Mouse (Mus musculus) urinary bladder, postnatal 14 days (tissue): ENCODE results near the gene Meis1.

ENCODE experiments used
- DNase-seq: peaks from one replicate; pipeline ENCODE4 v3.0.0; 2021; ENCODE audit warnings: low spot score

Meis1 gene

DNA sequence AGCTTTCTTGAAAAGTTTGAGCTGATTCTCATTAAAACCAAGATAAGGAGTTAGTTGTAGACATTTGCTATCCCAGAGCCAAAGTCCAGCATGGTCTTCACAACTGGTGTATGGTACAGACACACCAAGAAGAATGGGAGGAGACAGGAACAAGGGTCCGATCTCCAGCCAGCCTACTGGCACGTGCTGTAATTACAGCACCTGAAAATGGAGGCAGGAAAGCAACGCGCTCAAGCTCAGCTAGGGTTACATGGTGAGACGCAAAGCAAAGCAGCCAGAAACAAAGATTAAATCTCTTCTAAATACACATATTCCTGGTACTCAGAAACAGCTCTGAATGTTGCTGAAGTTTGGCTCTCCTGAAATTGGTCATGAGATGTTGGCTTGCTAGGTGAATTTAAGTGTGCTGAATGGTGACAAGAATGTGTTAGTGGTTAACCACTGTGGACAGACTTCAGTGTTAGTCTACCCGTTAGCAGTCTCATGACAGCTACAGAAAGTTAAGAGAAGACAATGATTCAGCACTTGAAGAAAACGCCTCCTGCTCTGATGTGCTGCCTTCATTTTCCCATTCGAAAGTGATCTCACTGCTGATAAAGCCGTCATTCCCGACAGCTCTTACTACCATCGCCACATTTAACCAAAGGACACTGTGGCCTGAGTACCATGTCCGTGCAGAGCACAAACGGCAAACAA, 70.0 kb downstream of the Meis1 start:
- DNase-seq, result no peak

GRCm38 (mm10) chr11:18947434-18947833, 71.4 kb downstream of the Meis1 start:
- DNase-seq, result no peak

DNA sequence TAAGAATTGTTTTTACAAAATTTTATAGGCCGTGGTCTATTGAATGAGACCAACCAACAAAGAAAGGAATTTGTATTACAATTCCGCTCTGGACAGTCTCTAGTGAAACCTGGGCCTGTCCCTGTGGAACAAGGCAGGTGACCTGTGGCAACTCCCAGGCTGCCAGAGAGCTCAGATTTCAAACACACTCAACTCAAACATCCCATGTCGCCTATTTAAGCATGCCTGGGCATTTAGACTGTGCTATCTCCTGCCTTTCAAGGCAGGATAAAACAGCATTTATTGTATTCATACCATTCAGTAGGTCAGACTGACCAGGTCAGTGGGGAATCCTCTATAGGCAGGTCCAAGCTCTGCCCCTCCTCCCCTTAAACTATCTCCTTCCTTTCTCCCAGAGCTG, 73.0 kb downstream of the Meis1 start:
- DNase-seq, result no peak

- no peak for DNase-seq
These were observed 73.7 kb downstream of the Meis1 start for GRCm38 (mm10) chr11:18944972-18945625.

- no peak for DNase-seq
These were observed 74.6 kb downstream of the Meis1 start for GRCm38 (mm10) chr11:18944209-18944608.

GRCm38 (mm10) chr11:18942990-18943389, 75.8 kb downstream of the Meis1 start:
- no peak for DNase-seq

DNA sequence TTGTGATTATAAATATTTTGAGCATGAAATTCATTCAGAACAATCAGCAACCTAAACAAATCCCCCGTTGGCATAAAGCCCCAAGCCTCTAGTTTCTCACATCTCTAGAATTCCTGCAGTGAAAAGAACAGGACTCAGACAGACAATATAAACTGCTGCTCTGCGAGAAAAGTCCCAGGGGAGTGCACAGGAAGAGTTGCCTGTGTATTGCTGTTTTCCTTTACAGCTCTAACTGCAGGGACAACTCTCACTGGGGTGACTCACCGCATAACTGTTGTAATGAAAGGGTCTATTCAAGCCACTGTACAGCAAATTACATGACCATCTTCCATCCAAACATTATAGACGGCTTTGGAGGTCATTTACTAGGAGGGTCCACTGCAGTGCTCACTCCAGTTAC, 77.9 kb downstream of the Meis1 start:
- no peak for DNase-seq

GRCm38 (mm10) chr11:18934921-18935320, 83.9 kb downstream of the Meis1 start:
- DNase-seq, result no peak

DNA sequence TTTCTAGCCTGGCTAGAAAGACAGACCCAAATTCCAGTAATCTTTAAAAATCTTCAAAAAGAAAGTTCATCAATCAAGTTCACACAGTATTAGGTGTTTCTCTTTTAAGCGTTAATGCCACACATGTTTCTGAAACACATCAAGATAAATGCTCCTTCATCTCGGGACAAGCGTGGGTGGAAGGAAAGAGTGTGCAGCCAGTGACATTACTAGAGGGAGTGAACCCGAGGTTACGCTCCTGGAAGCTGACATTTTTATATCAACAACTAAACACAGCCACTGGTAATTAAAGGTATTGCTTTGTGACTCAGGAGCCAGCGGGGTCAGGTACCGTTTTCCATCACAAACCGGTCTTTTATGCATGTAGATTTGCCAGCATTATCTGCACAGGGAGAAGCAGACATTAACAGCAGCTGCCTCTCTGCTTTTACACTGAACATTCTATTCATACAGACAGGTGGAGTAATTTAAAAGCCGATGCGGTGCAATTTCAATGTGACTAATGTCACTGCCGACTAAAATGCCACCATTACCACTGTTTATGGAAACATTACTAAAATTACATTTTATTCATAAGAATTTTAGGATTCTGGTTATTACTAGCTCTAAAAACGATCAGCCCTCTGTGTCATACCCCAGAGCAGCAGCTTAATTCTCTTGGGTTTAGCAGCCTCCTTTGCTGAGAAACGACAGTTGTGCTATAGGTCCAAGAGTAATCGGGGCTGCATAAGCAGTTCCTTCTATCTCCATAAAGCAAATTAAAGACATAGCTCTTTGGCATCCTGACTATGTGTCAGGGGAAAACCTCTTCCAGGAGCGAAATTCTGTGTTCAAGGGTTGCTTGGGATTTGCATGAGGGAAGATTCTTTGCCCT, 87.5 kb downstream of the Meis1 start:
- no peak for DNase-seq

DNA sequence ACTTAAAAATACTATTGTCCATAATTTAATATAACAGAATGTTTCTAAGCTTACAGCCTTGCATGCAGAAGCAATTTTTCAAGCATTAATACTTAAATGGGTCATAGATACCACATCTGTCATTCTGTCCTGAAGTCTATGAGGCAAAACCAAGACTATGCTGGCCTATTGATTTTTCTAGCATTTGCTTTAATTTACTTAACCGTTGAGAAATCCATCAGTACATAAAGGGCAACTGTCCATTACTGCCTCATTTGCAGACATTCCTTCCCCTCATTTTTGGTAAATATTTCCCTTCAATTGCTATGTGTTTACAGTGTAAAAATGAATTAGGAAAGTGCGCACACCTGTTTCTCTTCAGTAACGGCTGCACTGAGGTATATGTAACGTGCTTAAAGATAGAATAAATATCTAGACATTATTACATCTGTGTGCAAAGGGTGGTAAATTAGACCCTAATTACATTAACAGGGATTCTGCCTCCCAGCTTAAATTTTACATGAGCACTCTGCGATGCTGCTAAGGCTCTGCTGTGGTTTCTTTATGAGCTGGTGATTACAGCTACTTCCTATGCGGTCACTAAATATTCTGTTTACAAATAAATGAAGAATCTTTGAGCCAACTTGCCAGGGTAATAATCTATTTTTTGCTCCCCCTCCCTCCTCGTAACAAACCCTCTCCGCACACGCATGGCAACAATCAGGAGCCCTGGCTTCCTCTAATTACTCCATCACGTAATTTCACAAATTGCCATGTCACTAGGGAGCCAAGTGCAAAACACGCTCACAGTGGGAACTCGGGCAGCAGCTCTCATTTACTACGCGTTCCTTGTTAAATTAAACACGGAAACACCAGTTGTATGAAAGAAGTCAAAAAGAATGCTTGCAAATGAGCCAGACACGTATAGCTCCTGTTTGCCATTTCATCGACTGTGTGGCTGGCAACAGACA, 88.7 kb downstream of the Meis1 start:
- no peak for DNase-seq

DNA sequence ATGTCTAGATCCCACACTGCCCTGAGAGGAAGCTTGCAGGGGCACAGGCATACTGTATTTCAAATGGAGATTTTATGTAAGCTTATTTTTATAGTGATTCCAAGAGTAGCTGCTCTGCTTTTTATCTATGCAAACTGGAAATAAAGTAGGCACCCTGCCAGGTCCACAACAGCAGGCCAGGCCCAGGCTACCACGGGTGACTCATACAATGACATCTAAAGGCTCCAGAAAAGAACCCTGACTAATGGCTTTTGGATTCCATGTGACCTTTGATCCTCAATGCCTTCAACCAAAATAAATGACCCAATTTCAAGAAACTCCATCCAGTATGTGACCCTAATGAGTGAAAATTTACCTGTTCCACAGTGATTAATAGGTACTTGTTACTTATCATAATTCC, 91.4 kb downstream of the Meis1 start:
- peak; percentile 64 for DNase-seq

DNA sequence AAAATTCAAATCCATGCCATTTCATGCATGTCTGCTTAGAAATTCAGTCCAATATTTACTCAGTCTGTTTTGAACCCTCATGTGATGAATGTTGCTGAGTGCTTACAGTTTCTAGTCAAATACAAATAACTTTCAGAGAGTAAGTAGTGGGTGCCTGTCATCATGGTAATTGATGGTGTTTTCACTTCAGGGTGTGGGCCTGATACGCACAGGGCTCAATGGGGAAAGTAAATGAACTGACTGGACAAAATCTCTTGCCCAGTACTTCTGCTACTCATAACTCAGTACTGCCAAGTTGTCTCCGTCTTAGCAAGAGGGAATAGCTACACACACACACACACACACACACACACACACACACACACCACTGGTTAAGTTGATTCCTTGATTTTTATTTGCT, 92.0 kb downstream of the Meis1 start:
- no peak for DNase-seq

GRCm38 (mm10) chr11:18924583-18925334, 94.0 kb downstream of the Meis1 start:
- no peak for DNase-seq

DNA sequence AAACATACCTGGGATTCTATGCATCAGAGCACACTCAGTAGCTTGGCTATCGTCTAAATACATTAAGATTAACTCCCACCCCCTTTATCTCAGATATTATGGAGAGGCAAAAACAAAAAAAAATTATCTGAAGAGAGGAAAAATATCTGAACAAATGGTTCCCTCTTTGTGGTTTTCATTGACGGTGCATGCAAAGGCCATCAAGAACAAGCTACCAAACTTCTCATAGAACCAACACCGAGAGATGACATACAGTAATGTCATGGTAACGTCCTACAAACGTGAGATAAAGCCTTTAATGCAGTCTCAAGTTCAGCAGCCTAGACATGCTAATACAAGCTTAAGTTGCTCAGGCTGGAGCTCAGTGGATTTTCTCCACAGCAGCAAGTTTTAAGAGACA, 95.5 kb downstream of the Meis1 start:
- no peak for DNase-seq

DNA sequence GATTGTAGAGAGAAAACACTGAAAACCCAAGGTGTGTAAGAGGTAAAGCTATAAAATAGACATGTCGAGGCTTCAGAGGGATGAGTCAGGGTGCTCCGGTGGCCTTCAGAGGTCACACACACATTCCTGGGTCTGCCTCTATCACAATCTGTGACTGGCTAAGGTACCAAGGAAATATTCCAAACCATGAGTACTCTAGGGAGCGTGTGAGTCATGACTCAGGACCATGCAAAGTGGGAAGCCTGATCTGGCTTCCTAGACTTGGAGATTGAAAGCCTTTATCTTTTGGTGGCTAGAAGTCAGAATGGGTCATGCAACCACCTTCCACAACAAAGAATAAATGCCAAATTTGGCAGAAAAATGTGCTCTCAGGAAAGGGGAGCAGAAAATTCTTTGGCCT, 98.1 kb downstream of the Meis1 start:
- no peak for DNase-seq

GRCm38 (mm10) chr11:18919162-18919762, 99.5 kb downstream of the Meis1 start:
- DNase-seq, result no peak

DNA sequence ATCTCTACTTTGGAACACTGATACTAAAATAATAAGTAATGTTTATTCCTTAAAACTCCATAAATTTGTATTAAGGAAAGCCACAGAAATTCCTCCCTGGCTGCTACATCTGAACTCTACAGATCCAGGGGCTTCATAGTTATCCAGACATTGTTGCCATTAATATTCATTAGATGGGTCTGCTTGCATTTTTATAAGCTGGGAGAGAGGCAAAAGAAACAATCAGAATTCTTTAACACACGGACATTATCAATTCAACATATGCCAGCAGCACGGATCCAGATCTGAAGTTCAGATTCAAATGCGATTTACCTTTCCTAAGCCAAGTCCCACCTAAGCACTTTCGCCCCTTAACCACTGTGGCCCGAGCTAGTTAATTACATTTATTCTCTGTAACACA, 100.9 kb downstream of the Meis1 start:
- no peak for DNase-seq

DNA sequence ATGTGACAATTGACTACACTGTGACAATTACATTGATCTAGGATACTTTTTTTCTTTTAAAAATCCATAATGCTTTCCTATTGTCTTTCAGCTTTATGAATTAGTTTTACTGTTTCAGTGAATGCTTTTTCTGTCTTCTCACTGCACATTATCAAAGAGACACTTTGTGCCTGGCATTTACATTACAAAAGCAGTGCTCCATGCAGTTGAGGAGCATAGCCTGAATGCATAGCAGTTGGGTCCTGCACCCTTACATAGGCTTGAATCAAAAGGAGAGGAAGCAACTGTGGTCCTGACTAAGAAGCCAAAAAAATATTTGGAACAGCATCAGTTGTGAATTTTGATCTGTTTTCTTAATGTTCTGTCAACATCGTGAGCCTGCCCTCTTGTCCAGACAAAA, 105.5 kb downstream of the Meis1 start:
- DNase-seq, result no peak

DNA sequence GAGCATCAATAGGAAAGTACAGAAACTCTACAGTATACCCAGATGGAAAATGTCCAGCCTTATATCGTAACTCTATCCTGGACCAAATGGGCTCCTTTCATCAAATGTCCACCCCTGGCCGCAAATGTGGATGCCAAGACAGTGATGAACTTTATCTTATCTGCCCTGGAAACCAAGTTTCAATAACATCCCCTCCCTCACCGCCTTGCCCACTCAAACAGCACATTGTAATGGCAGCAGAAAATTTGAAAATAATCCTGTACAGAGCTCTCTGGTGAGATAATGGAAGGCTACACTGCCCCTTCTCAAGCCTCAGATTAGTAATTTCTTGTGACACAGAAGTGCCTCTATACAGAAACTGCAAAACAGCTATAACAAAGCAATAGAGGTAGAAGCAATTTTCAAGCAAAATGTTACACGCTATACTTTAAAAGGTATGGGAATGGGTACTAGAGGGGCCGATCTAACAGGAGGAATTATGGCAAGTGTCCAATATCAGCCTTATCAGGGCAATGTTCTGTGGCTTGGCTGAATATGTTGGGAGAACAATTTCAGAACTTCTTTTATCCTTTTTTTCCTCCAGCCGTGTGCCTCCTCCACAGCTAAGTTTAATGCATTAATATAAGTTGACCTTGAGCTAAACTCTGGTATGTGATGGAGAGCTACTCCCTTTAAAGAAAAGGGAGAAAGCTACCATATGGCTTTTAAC, 106.3 kb downstream of the Meis1 start:
- DNase-seq, result no peak

- DNase-seq, result no peak
These were observed 111.9 kb downstream of the Meis1 start for GRCm38 (mm10) chr11:18906866-18907265.
